Mouse (Mus musculus) G1E (cell line): ENCODE data around the gene Akt3. TPM values are rescaled to one million over a fixed set of nuclear protein-coding genes. Genes with fewer than 3 reads are reported as not detected.

ENCODE experiments used
- ATAC-seq: 2 replicates; pipeline ENCODE4 v1.8.0; 2016; ENCODE audit warnings: mild to moderate bottlenecking; ENCODE audit not compliant: insufficient number of reproducible peaks, poor library complexity, low FRiP score, severe bottlenecking; ENCODE audit errors: extremely low read depth
- DNase-seq: peaks from one replicate; pipeline ENCODE4 v3.0.0; 2012; ENCODE audit warnings: low spot score
- H3K27me3 ChIP-seq: 2 replicates; pipeline ENCODE4 v1.6.1; 2012; ENCODE audit warnings: mild to moderate bottlenecking, low read length, inconsistent platforms; ENCODE audit not compliant: insufficient read depth
- H3K36me3 ChIP-seq: replicated peaks from 2 replicates; pipeline ENCODE3; 2012; ENCODE audit warnings: mild to moderate bottlenecking, inconsistent platforms
- H3K4me1 ChIP-seq: 2 replicates; pipeline ENCODE4 v1.6.1; 2012; ENCODE audit warnings: low read depth, low read length, inconsistent platforms, mixed read lengths; ENCODE audit not compliant: insufficient read depth
- H3K4me3 ChIP-seq: 2 replicates; pipeline ENCODE4 v1.5.1; 2012; ENCODE audit warnings: low read depth, mild to moderate bottlenecking, inconsistent platforms, low read length, moderate library complexity, mixed read lengths
- H3K9me3 ChIP-seq: replicated peaks from 2 replicates; pipeline ENCODE4 v1.6.1; 2012; ENCODE audit warnings: inconsistent platforms
- CTCF ChIP-seq: IDR thresholded peaks from 2 replicates; pipeline ENCODE4 v1.5.1; 2012; ENCODE audit warnings: low read depth, low read length, inconsistent platforms, mixed read lengths
- GATA1 ChIP-seq: IDR thresholded peaks from 2 replicates; pipeline ENCODE4 v1.6.1; 2012; ENCODE audit warnings: borderline replicate concordance, low read length, inconsistent platforms, mixed read lengths
- GATA2 ChIP-seq: IDR thresholded peaks from 2 replicates; pipeline ENCODE4 v1.6.1; 2012; ENCODE audit warnings: low read depth, low read length, inconsistent platforms, borderline replicate concordance
- POLR2AphosphoS5 ChIP-seq: IDR thresholded peaks from 2 replicates; pipeline ENCODE4 v1.6.1; 2012; ENCODE audit warnings: low read depth, low read length, inconsistent platforms; ENCODE audit not compliant: insufficient replicate concordance
- TAL1 ChIP-seq: conservative IDR thresholded peaks from 2 replicates; pipeline ENCODE4 v1.6.1; 2012; ENCODE audit warnings: low read depth, low read length, inconsistent platforms, mixed read lengths
- polyA plus RNA-seq: library from polyadenylated mRNA; stranded (reverse); fragments of >175 nt; gene quantifications from 2 replicates; pipeline ENCODE4 v1.2.3, GENCODE M21; 2012
- total RNA-seq, 2 experiments: library from RNA; stranded (forward) in 1 of 2; stranded (reverse) in 1 of 2; fragments of 200-1000 nt in 1 of 2; fragments of >200 nt in 1 of 2; fragmentation: Nextera tagmentation in 1 of 2; gene quantifications; 2 replicates each; pipeline ENCODE4 v1.2.3; 2014 to 2017

Akt3 gene
- total and polyA plus RNA-seq, 3 experiments, result 0.05 TPM; not detected in 2

DNA sequence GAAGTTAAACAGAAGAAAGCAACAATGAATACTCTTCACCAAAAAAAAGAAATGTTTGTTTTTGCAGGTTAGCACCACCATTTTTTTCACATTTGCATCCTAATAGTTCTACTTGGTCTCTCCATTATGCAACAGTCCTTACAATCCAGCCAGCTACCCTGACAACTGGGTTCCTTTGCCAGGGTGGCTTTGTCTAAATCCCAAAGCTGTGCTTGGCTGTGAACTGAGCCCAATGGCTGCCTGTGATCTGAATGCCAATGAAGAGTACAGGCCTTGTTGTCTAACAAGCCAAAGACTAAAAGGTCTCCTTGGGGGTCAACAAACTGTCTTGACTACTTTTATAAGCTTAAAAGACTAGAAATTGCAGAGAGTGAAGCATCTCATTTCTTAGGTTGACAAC lies 82.6 kb downstream of the Akt3 start:
- no peaks in the 10 kb centered on the region for H3K36me3 ChIP-seq
- H3K27me3 ChIP-seq, result no peaks in the 10 kb centered on the region
- no peak for DNase-seq
- no peak for TF ChIP-seq POLR2AphosphoS5
- TF ChIP-seq CTCF, result no peak
- no peak for TF ChIP-seq GATA2
- TF ChIP-seq GATA1, result no peak
- no peak for TF ChIP-seq TAL1
- H3K4me3 ChIP-seq, result no peak overlapping the region
- H3K9me3 ChIP-seq, result no peaks in the 10 kb centered on the region
- no peak for ATAC-seq
- no peaks in the 10 kb centered on the region for H3K4me1 ChIP-seq

GRCm38 (mm10) chr1:177171300-177171699 lies 86.7 kb downstream of the Akt3 start:
- Histone ChIP-seq H3K27me3 (no peaks in the 10 kb centered on the region), H3K4me3 (no peak overlapping the region), H3K9me3 (no peaks in the 10 kb centered on the region), H3K36me3 (no peaks in the 10 kb centered on the region), H3K4me1 (no peaks in the 10 kb centered on the region)
- no peak for ATAC-seq
- DNase-seq, result no peak
- no peak for TF ChIP-seq GATA2
- TF ChIP-seq CTCF, result no peak
- TF ChIP-seq TAL1, result no peak
- TF ChIP-seq POLR2AphosphoS5, result no peak
- TF ChIP-seq GATA1, result no peak

DNA sequence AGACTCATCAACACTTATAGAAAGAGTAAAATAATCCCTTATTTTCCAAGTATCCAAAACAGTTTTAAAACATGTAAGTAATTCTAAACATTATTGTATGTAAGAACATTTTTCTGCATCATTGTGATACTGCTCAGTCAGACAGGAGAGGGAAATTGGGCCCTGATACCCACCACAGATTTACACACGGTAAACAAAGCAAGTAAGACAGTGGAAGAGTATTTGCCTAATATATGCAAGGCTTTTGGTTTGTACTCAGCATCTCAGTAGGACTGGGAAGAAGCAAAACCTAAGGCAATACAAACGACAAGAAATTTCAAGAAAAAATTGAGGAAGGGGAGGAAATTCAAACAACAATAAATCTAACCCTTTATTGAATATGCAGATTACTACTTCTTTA lies 92.2 kb downstream of the Akt3 start:
- Histone ChIP-seq H3K9me3 (no peaks in the 10 kb centered on the region), H3K36me3 (no peaks in the 10 kb centered on the region), H3K27me3 (no peaks in the 10 kb centered on the region), H3K4me3 (no peak overlapping the region), H3K4me1 (no peaks in the 10 kb centered on the region)
- DNase-seq (no peak), ATAC-seq (no peak)
- TF ChIP-seq GATA2 (no peak), POLR2AphosphoS5 (no peak)

GRCm38 (mm10) chr1:177165336-177165735 lies 92.7 kb downstream of the Akt3 start:
- TF ChIP-seq POLR2AphosphoS5, result no peak
- TF ChIP-seq GATA2, result no peak
- no peak for TF ChIP-seq GATA1
- TF ChIP-seq CTCF, result no peak
- H3K36me3 ChIP-seq, result no peaks in the 10 kb centered on the region
- DNase-seq, result no peak
- no peaks in the 10 kb centered on the region for H3K9me3 ChIP-seq
- H3K4me3 ChIP-seq, result no peak overlapping the region
- no peaks in the 10 kb centered on the region for H3K27me3 ChIP-seq
- H3K4me1 ChIP-seq, result no peaks in the 10 kb centered on the region
- no peak for ATAC-seq

GRCm38 (mm10) chr1:177150344-177151021 lies 107.5 kb downstream of the Akt3 start:
- ATAC-seq, result no peak

DNA sequence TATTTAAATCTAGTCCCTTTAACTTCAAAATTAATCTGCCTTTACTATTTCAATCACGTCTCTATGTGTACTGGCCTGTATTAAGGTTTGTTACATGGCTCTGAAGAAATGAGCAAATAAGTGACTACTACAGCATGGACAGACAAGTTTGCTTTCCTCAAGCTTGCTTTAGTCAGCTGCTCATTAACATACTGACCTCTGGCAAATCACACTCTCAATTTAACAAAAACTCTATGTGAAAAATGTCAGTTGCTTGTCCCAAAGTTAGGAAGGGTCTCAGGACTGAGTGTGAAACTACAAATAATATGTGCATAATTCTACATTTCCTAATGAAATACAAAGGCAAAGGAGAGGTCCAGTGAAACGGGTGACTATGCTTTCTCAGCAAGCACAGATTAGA lies 109.3 kb downstream of the Akt3 start:
- ATAC-seq (no peak), DNase-seq (no peak)
- no peaks in the 10 kb centered on the region for H3K9me3 ChIP-seq
- no peak overlapping the region for H3K4me3 ChIP-seq
- TF ChIP-seq GATA1 (no peak), CTCF (no peak)
- no peaks in the 10 kb centered on the region for H3K36me3 ChIP-seq
- H3K27me3 ChIP-seq, result peaks cover 2% of the 10 kb centered on the region; the same call in 1 of the 2 replicates
- H3K4me1 ChIP-seq, result no peaks in the 10 kb centered on the region

More at GRCm38 (mm10) chr1:177150344-177151021, 107.5 kb downstream of the Akt3 start:
- Histone ChIP-seq H3K9me3 (no peaks in the 10 kb centered on the region), H3K27me3 (peaks cover 2% of the 10 kb centered on the region; the same call in 1 of the 2 replicates), H3K4me3 (no peak overlapping the region), H3K36me3 (no peaks in the 10 kb centered on the region), H3K4me1 (no peaks in the 10 kb centered on the region)
- TF ChIP-seq GATA1, result no peak
- no peak for TF ChIP-seq CTCF
- TF ChIP-seq TAL1, result no peak
- no peak for TF ChIP-seq POLR2AphosphoS5
- TF ChIP-seq GATA2, result no peak
- DNase-seq, result no peak

DNA sequence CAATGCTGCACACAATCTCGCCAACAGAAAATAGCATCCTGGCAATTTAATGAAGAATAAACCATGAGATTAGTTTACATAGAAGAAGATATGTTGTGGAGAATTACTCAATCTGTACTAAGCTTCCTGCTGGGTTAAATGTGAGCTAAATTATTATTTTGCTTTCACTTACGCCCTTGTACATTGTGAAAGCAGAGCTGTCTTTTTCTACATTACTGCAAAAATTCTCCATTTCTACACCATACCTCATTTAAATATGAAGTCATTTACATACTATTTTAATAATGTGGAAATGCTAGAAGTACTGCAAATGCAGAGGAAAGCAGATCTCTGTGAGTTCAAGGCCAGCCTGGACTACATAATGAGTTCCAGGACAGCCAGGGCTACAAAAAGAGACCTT lies 116.5 kb downstream of the Akt3 start:
- DNase-seq (no peak), ATAC-seq (no peak)
- Histone ChIP-seq H3K4me1 (no peaks in the 10 kb centered on the region), H3K36me3 (no peaks in the 10 kb centered on the region), H3K9me3 (no peaks in the 10 kb centered on the region), H3K27me3 (peaks cover under 1% of the 10 kb centered on the region; the same call in 1 of the 2 replicates), H3K4me3 (no peak overlapping the region)
- TF ChIP-seq POLR2AphosphoS5, result no peak
- no peak for TF ChIP-seq CTCF
- TF ChIP-seq TAL1, result no peak
- TF ChIP-seq GATA1, result no peak
- TF ChIP-seq GATA2, result no peak
